Mouse (Mus musculus) cerebellum, adult 2 months (tissue): ENCODE data around the gene Ttc30a1.

ENCODE experiments used
- CTCF ChIP-seq: fragments of 200-500 bp; IDR thresholded peaks from 2 replicates; pipeline ENCODE4 v1.5.1; 2011; ENCODE audit warnings: low read depth, mild to moderate bottlenecking, control low read depth, low read length, moderate library complexity, borderline replicate concordance; ENCODE audit not compliant: insufficient read depth
- POLR2A ChIP-seq: fragments of 200-500 bp; IDR thresholded peaks from 2 replicates; pipeline ENCODE4 v1.6.1; 2011; ENCODE audit warnings: low read length, control low read depth, borderline replicate concordance; ENCODE audit not compliant: insufficient read depth

- TF ChIP-seq POLR2A (no peak), CTCF (peak; percentile 72)
Measured at GRCm38 (mm10) chr2:76001392-76001791, 19.6 kb upstream of the Ttc30a1 start.
